Mouse (Mus musculus) kidney, embryonic 16.5 days (tissue): Measurements from ENCODE around the gene Duox1. TPM values are rescaled to one million over a fixed set of nuclear protein-coding genes. Genes with fewer than 3 reads are reported as not detected.
A peak's percentile ranks its signal among the peaks of the same experiment; 100 is the strongest.

ENCODE experiments used
- ATAC-seq: fragments of 200-750 bp; cut with Nextera tagmentation; 2 replicates; pipeline ENCODE4 v1.8.0; 2017; ENCODE audit warnings: moderate TSS enrichment; ENCODE audit not compliant: low FRiP score, low TSS enrichment
- H3K27ac ChIP-seq: fragments of 300-500 bp; sonication (generic); 2 replicates; pipeline ENCODE4 v1.5.1; 2014; ENCODE audit warnings: low read length
- H3K27me3 ChIP-seq: fragments of 300-500 bp; sonication (generic); 2 replicates; pipeline ENCODE4 v1.6.1; 2014; ENCODE audit warnings: low read length, control low read depth, mixed read lengths; ENCODE audit not compliant: insufficient read depth
- H3K36me3 ChIP-seq: fragments of 300-500 bp; sonication (generic); 2 replicates; pipeline ENCODE4 v1.6.1; 2014; ENCODE audit warnings: low read length, control low read depth, mixed read lengths; ENCODE audit not compliant: insufficient read depth
- H3K4me1 ChIP-seq: fragments of 300-500 bp; sonication (generic); 2 replicates; pipeline ENCODE4 v1.6.1; 2014; ENCODE audit warnings: low read length, control low read depth, mixed read lengths; ENCODE audit not compliant: insufficient read depth
- H3K4me2 ChIP-seq: fragments of 300-500 bp; sonication (generic); replicated peaks from 2 replicates; pipeline ENCODE4 v1.6.1; 2014; ENCODE audit warnings: low read depth, low read length
- H3K4me3 ChIP-seq: fragments of 300-500 bp; sonication (generic); 2 replicates; pipeline ENCODE4 v1.5.1; 2014; ENCODE audit warnings: mild to moderate bottlenecking, low read length
- H3K9ac ChIP-seq: fragments of 300-500 bp; sonication (generic); replicated peaks from 2 replicates; pipeline ENCODE4 v1.6.1; 2014; ENCODE audit warnings: low read length
- H3K9me3 ChIP-seq: fragments of 300-500 bp; sonication (generic); 2 replicates; pipeline ENCODE4 v1.6.1; 2016; ENCODE audit warnings: low read length, control low read depth
- WGBS: fragments of 180-500 bp; shearing (Covaris S2); extraction: QIAGEN DNeasy Blood & Tissue Kit; methylation state at CpG from one replicate; pipeline ENCODE4 v1.1.7; 2014; 5-methylcytosine and 5-hydroxymethylcytosine counted together
- polyA plus RNA-seq: library from polyadenylated mRNA; unstranded; fragments of >200 nt; fragmentation: Nextera tagmentation; extraction: Ambion mirVana; gene quantifications from 2 replicates; pipeline ENCODE4 v1.2.1, GENCODE M21; 2015

The Duox1 gene
- polyA plus RNA-seq, 1 experiment from 2014 or later: 0.05 TPM

- H3K9ac ChIP-seq: no peak overlapping the region
- peaks cover 1% of the 10 kb centered on the region; the same call in 1 of the 2 replicates for H3K27me3 ChIP-seq
- 0 out of 2 replicates have a peak, but pooled peaks cover 6% of the 10 kb centered on the region for H3K36me3 ChIP-seq
- no peak for ATAC-seq
- no peak overlapping the region for H3K4me3 ChIP-seq
- no peak overlapping the region for H3K4me2 ChIP-seq
- H3K9me3 ChIP-seq: no peaks in the 10 kb centered on the region
- WGBS: 90% methylated on average over 3 of the region's 3 CpGs
- peaks cover 28% of the 10 kb centered on the region for H3K4me1 ChIP-seq
- no peak overlapping the region for H3K27ac ChIP-seq
Observed at GRCm38 (mm10) chr2:122364352-122364944, 49.0 kb downstream of the Duox1 start.

- Histone ChIP-seq H3K36me3 (0 out of 2 replicates have a peak, but pooled peaks cover 6% of the 10 kb centered on the region), H3K4me1 (peaks cover 31% of the 10 kb centered on the region), H3K27ac (no peak overlapping the region), H3K9me3 (no peaks in the 10 kb centered on the region), H3K4me2 (no peak overlapping the region), H3K4me3 (no peak overlapping the region), H3K27me3 (peaks cover 10% of the 10 kb centered on the region; the same call in 1 of the 2 replicates), H3K9ac (no peak overlapping the region)
- 85% methylated on average over 10 of the region's 10 CpGs for WGBS
- ATAC-seq: no peak
Observed at GRCm38 (mm10) chr2:122365244-122365866, 49.9 kb downstream of the Duox1 start.

GRCm38 (mm10) chr2:122366039-122366438 lies 50.6 kb downstream of the Duox1 start:
- WGBS: 84% methylated on average over 3 of the region's 3 CpGs
- Histone ChIP-seq H3K9ac (no peak overlapping the region), H3K27ac (no peak overlapping the region), H3K4me1 (peaks cover 31% of the 10 kb centered on the region), H3K9me3 (no peaks in the 10 kb centered on the region), H3K27me3 (peaks cover 10% of the 10 kb centered on the region; the same call in 1 of the 2 replicates), H3K4me3 (no peak overlapping the region), H3K36me3 (0 out of 2 replicates have a peak, but pooled peaks cover 6% of the 10 kb centered on the region), H3K4me2 (no peak overlapping the region)
- no peak for ATAC-seq

- no peak overlapping the region for H3K27ac ChIP-seq
- no peak for ATAC-seq
- H3K4me1 ChIP-seq: peaks cover 31% of the 10 kb centered on the region
- no peaks in the 10 kb centered on the region for H3K9me3 ChIP-seq
- peak overlapping the region; percentile 92 for H3K4me2 ChIP-seq
- H3K4me3 ChIP-seq: no peak overlapping the region
- 0 out of 2 replicates have a peak, but pooled peaks cover 6% of the 10 kb centered on the region for H3K36me3 ChIP-seq
- H3K9ac ChIP-seq: no peak overlapping the region
- peaks cover 10% of the 10 kb centered on the region; the same call in 1 of the 2 replicates for H3K27me3 ChIP-seq
- 25% methylated on average over 5 of the region's 5 CpGs for WGBS
Observed at GRCm38 (mm10) chr2:122366706-122367105, 51.2 kb downstream of the Duox1 start.

GRCm38 (mm10) chr2:122367181-122367580 lies 51.7 kb downstream of the Duox1 start:
- 28% methylated on average over 4 of the region's 4 CpGs for WGBS
- peaks cover 10% of the 10 kb centered on the region; the same call in 1 of the 2 replicates for H3K27me3 ChIP-seq
- peak overlapping the region; percentile 92 for H3K4me2 ChIP-seq
- no peak overlapping the region; the same call in 1 of the 2 replicates for H3K9ac ChIP-seq
- H3K27ac ChIP-seq: no peak overlapping the region
- peak overlapping the region; percentile 89 for H3K4me3 ChIP-seq
- H3K4me1 ChIP-seq: peaks cover 31% of the 10 kb centered on the region
- no peaks in the 10 kb centered on the region for H3K9me3 ChIP-seq
- H3K36me3 ChIP-seq: 0 out of 2 replicates have a peak, but pooled peaks cover 6% of the 10 kb centered on the region
- ATAC-seq: no peak

GRCm38 (mm10) chr2:122367701-122368080 lies 52.2 kb downstream of the Duox1 start:
- Histone ChIP-seq H3K27ac (no peak overlapping the region), H3K27me3 (peaks cover 10% of the 10 kb centered on the region; the same call in 1 of the 2 replicates), H3K9me3 (no peaks in the 10 kb centered on the region), H3K4me2 (peak overlapping the region; percentile 92), H3K36me3 (0 out of 2 replicates have a peak, but pooled peaks cover 6% of the 10 kb centered on the region), H3K4me1 (peaks cover 31% of the 10 kb centered on the region), H3K4me3 (peak overlapping the region; percentile 89), H3K9ac (peak overlapping the region; percentile 90)
- ATAC-seq: no peak
- 10% methylated on average over 4 of the region's 4 CpGs for WGBS

GRCm38 (mm10) chr2:122368081-122368971 lies 52.9 kb downstream of the Duox1 start:
- Histone ChIP-seq H3K36me3 (0 out of 2 replicates have a peak, but pooled peaks cover 2% of the 10 kb centered on the region), H3K4me1 (peaks cover 31% of the 10 kb centered on the region), H3K27ac (peak overlapping the region; percentile 38; the same call in 1 of the 2 replicates), H3K4me2 (peak overlapping the region; percentile 92), H3K9me3 (no peaks in the 10 kb centered on the region), H3K27me3 (peaks cover 10% of the 10 kb centered on the region; the same call in 1 of the 2 replicates), H3K4me3 (peak overlapping the region; percentile 89), H3K9ac (peak overlapping the region; percentile 90)
- ATAC-seq: peak; percentile 71
- WGBS: 1% methylated on average over 32 of the region's 55 CpGs

- WGBS: 0% methylated on average over 43 of the region's 54 CpGs
- ATAC-seq: peak; percentile 95
Observed at GRCm38 (mm10) chr2:122368995-122369739, 53.7 kb downstream of the Duox1 start, which contains the start of gene Shf. TSS of gene Shf (minus strand) at chr2:122369162.

More at GRCm38 (mm10) chr2:122368995-122369739, 53.7 kb downstream of the Duox1 start, which contains the start of gene Shf:
- Histone ChIP-seq H3K4me1 (peaks cover 31% of the 10 kb centered on the region), H3K27ac (peak within 1 kb of the TSS; percentile 38; the same call in 1 of the 2 replicates), H3K9me3 (no peaks in the 10 kb centered on the region), H3K4me2 (peak within 1 kb of the TSS; percentile 92), H3K27me3 (peaks cover 10% of the 10 kb centered on the region; the same call in 1 of the 2 replicates), H3K9ac (peak within 1 kb of the TSS; percentile 90), H3K4me3 (peak within 1 kb of the TSS; percentile 89), H3K36me3 (no peaks in the 10 kb centered on the region)
